9 mouse cellular contexts compared by ENCODE assay signal in genomic region chr11:118906131-118906823, GRCm38 (mm10). TPM values are rescaled to one million over a fixed set of nuclear protein-coding genes. Genes with fewer than 3 reads are reported as not detected.
DNase-seq lines count a peak whose midpoint lies in the region; ATAC-seq lines count a peak whose summit lies in the region.
"Had no signal": no experiment of that assay in that cellular context is flagged by ENCODE, and none has a peak within 500 bp of the region (broad histone marks: within the 10 kb centered on the region; RNA-seq: fewer than 3 reads in every experiment).

No protein-coding gene starts in this region.

- peak; percentile 65 for DNase-seq in intestine, embryonic 14.5 days (ENCODE audit: low spot score)
- DNase-seq in cerebellum, adult 8-10 months = peak; percentile 54
- DNase-seq in MN1 (ENCODE audit: low spot score) = no peak
- no peak for DNase-seq in urinary bladder, postnatal 14 days (ENCODE audit: low spot score)

- H3K4me3 ChIP-seq in intestine, embryonic 14.5 days (ENCODE audit: low read depth, low read length) = no peak overlapping the region
- no peak overlapping the region for H3K4me3 ChIP-seq in intestine, embryonic 15.5 days (replicated peaks)
- H3K4me3 ChIP-seq in forebrain, embryonic 15.5 days = peak overlapping the region; percentile 80
- peak overlapping the region; percentile 80 for H3K4me3 ChIP-seq in midbrain, embryonic 13.5 days (replicated peaks)
- no peak overlapping the region for H3K4me3 ChIP-seq in kidney, embryonic 14.5 days (ENCODE audit: low read length)

- no peak overlapping the region for H3K4me2 ChIP-seq in intestine, embryonic 14.5 days (ENCODE audit: low read length)
- H3K4me2 ChIP-seq in intestine, embryonic 15.5 days (replicated peaks) = no peak overlapping the region
- H3K4me2 ChIP-seq in forebrain, embryonic 15.5 days (replicated peaks) = peak overlapping the region; percentile 85
- peak overlapping the region; percentile 90 for H3K4me2 ChIP-seq in midbrain, embryonic 13.5 days (replicated peaks)
- H3K4me2 ChIP-seq in kidney, embryonic 14.5 days (replicated peaks; ENCODE audit: low read depth, low read length) = no peak overlapping the region

- H3K36me3 ChIP-seq in intestine, embryonic 14.5 days (ENCODE audit: control insufficient read depth, insufficient read depth, low read length) = no peaks in the 10 kb centered on the region
- no peaks in the 10 kb centered on the region for H3K36me3 ChIP-seq in intestine, embryonic 15.5 days
- no peaks in the 10 kb centered on the region for H3K36me3 ChIP-seq in forebrain, embryonic 15.5 days
- no peaks in the 10 kb centered on the region for H3K36me3 ChIP-seq in midbrain, embryonic 13.5 days
- H3K36me3 ChIP-seq in kidney, embryonic 14.5 days (ENCODE audit: control insufficient read depth, insufficient read depth, low read length) = no peaks in the 10 kb centered on the region

- H3K4me1 ChIP-seq in intestine, embryonic 14.5 days (replicated peaks; ENCODE audit: control insufficient read depth, insufficient read depth, low read length) = no peaks in the 10 kb centered on the region; the same call in 1 of the 2 replicates
- H3K4me1 ChIP-seq in intestine, embryonic 15.5 days (replicated peaks) = peaks cover 11% of the 10 kb centered on the region
- H3K4me1 ChIP-seq in forebrain, embryonic 15.5 days = peaks cover 44% of the 10 kb centered on the region
- H3K4me1 ChIP-seq in midbrain, embryonic 13.5 days (replicated peaks) = peaks cover 63% of the 10 kb centered on the region
- 0 out of 2 replicates have a peak, but pooled peaks cover 9% of the 10 kb centered on the region for H3K4me1 ChIP-seq in kidney, embryonic 14.5 days (ENCODE audit: control insufficient read depth, insufficient read depth, low read length)

- H3K9me3 ChIP-seq in intestine, embryonic 14.5 days (ENCODE audit: control insufficient read depth, low read length) = no peaks in the 10 kb centered on the region
- H3K9me3 ChIP-seq in intestine, embryonic 15.5 days = no peaks in the 10 kb centered on the region
- no peaks in the 10 kb centered on the region for H3K9me3 ChIP-seq in forebrain, embryonic 15.5 days
- no peaks in the 10 kb centered on the region for H3K9me3 ChIP-seq in midbrain, embryonic 13.5 days
- H3K9me3 ChIP-seq in kidney, embryonic 14.5 days (ENCODE audit: control insufficient read depth, low read length) = no peaks in the 10 kb centered on the region

- no peak overlapping the region for H3K9ac ChIP-seq in intestine, embryonic 14.5 days (ENCODE audit: low read length)
- H3K9ac ChIP-seq in intestine, embryonic 15.5 days = no peak overlapping the region
- H3K9ac ChIP-seq in forebrain, embryonic 15.5 days (replicated peaks) = peak overlapping the region; percentile 88
- H3K9ac ChIP-seq in midbrain, embryonic 13.5 days (replicated peaks) = peak overlapping the region; percentile 87
- no peak overlapping the region for H3K9ac ChIP-seq in kidney, embryonic 14.5 days (ENCODE audit: low read depth, low read length)

- H3K27ac ChIP-seq in intestine, embryonic 14.5 days (ENCODE audit: low read depth) = no peak overlapping the region
- H3K27ac ChIP-seq in intestine, embryonic 15.5 days = no peak overlapping the region
- 0 out of 2 replicates have a peak overlapping the region, but pooled peaks have one; percentile 51 for H3K27ac ChIP-seq in forebrain, embryonic 15.5 days (replicated peaks)
- peak overlapping the region; percentile 47; the same call in 1 of the 2 replicates for H3K27ac ChIP-seq in midbrain, embryonic 13.5 days
- H3K27ac ChIP-seq in kidney, embryonic 14.5 days (ENCODE audit: low read depth, low read length) = no peak overlapping the region
- H3K27ac ChIP-seq: macrophage had no signal

- peaks cover 60% of the 10 kb centered on the region for H3K27me3 ChIP-seq in intestine, embryonic 14.5 days (replicated peaks; ENCODE audit: control insufficient read depth, insufficient read depth, low read length)
- H3K27me3 ChIP-seq in intestine, embryonic 15.5 days (replicated peaks) = peaks cover 65% of the 10 kb centered on the region
- H3K27me3 ChIP-seq in forebrain, embryonic 15.5 days = no peaks in the 10 kb centered on the region
- peaks cover 26% of the 10 kb centered on the region for H3K27me3 ChIP-seq in midbrain, embryonic 13.5 days
- H3K27me3 ChIP-seq in kidney, embryonic 14.5 days (ENCODE audit: control insufficient read depth, insufficient read depth, low read length) = peaks cover 65% of the 10 kb centered on the region

- 25% methylated on average over 12 of the region's 12 CpGs for WGBS in intestine, embryonic 14.5 days
- WGBS in intestine, embryonic 15.5 days = 25% methylated on average over 12 of the region's 12 CpGs
- WGBS in forebrain, embryonic 15.5 days = 28% methylated on average over 12 of the region's 12 CpGs
- WGBS in midbrain, embryonic 13.5 days = 31% methylated on average over 12 of the region's 12 CpGs
- WGBS in kidney, embryonic 14.5 days = 26% methylated on average over 12 of the region's 12 CpGs

- ATAC-seq in intestine, embryonic 14.5 days (replicated peaks; ENCODE audit: low FRiP score, low TSS enrichment, low read depth) = no peak
- no peak for ATAC-seq in intestine, embryonic 15.5 days
- ATAC-seq in forebrain, embryonic 15.5 days (replicated peaks) = no peak
- ATAC-seq in midbrain, embryonic 13.5 days = no peak
- ATAC-seq in kidney, embryonic 14.5 days (ENCODE audit: low FRiP score, low TSS enrichment) = no peak

RNA-seq across cellular contexts. Expression of gene Rbfox3, which starts 5.1 kb away (rescaled TPM):
- 1.1 and 1.7 TPM in 2 replicates for polyA plus RNA-seq in intestine, embryonic 14.5 days (2014; fragmentation: Nextera tagmentation; extraction: Ambion mirVana)
- polyA plus RNA-seq in intestine, embryonic 15.5 days (2015; fragmentation: Nextera tagmentation; extraction: Ambion mirVana) = 1.2 and 1.5 TPM in 2 replicates
- polyA plus RNA-seq in forebrain, embryonic 15.5 days (2015; fragmentation: Nextera tagmentation; extraction: Ambion mirVana) = 51.1 and 57.2 TPM in 2 replicates
- 28.2 and 29.9 TPM in 2 replicates for polyA plus RNA-seq in midbrain, embryonic 13.5 days (2015; fragmentation: Nextera tagmentation; extraction: Ambion mirVana)
- 0.37 and 0.50 TPM in 2 replicates for polyA plus RNA-seq in kidney, embryonic 14.5 days (2014; fragmentation: Nextera tagmentation; extraction: Ambion mirVana)
- polyA plus RNA-seq: macrophage had no signal

Comparison
In these comparisons a context has a peak if more than half of its experiments do, and no peak if none do; other contexts are left out.
1. DNase-seq: peak in intestine, embryonic 14.5 days (single experiment) and cerebellum, adult 8-10 months (single experiment); none in MN1 (single experiment) and urinary bladder, postnatal 14 days (single experiment).
2. H3K27ac ChIP-seq: peak in forebrain, embryonic 15.5 days (single experiment) and midbrain, embryonic 13.5 days (single experiment); none in intestine, embryonic 14.5 days (single experiment), intestine, embryonic 15.5 days (single experiment) and kidney, embryonic 14.5 days (single experiment).
3. H3K4me2 ChIP-seq: peak in forebrain, embryonic 15.5 days (single experiment) and midbrain, embryonic 13.5 days (single experiment); none in intestine, embryonic 14.5 days (single experiment), intestine, embryonic 15.5 days (single experiment) and kidney, embryonic 14.5 days (single experiment).
4. H3K4me3 ChIP-seq: peak in forebrain, embryonic 15.5 days (single experiment) and midbrain, embryonic 13.5 days (single experiment); none in intestine, embryonic 14.5 days (single experiment), intestine, embryonic 15.5 days (single experiment) and kidney, embryonic 14.5 days (single experiment).
5. H3K9ac ChIP-seq: peak in forebrain, embryonic 15.5 days (single experiment) and midbrain, embryonic 13.5 days (single experiment); none in intestine, embryonic 14.5 days (single experiment), intestine, embryonic 15.5 days (single experiment) and kidney, embryonic 14.5 days (single experiment).
6. RNA of gene Rbfox3, which starts 5.1 kb away (polyA plus RNA-seq): 51.1 to 57.2 TPM in forebrain, embryonic 15.5 days and 28.2 to 29.9 TPM in midbrain, embryonic 13.5 days; 1.1 to 1.7 TPM in intestine, embryonic 14.5 days, 1.2 to 1.5 TPM in intestine, embryonic 15.5 days and 0.37 to 0.50 TPM in kidney, embryonic 14.5 days; every median in the first group is over 10 times any median in the second.